Mouse (Mus musculus) kidney, embryonic 14.5 days (tissue): ENCODE measurements around the gene Kpna2. TPM values are rescaled to one million over a fixed set of nuclear protein-coding genes. Genes with fewer than 3 reads are reported as not detected.
"Not testable (repeated sequence)": the region's sequence is repeated elsewhere in the genome, so short reads cannot be mapped to it uniquely, and the experiment has no call there.

ENCODE experiments used
- ATAC-seq: fragments of 200-750 bp; cut with Nextera tagmentation; 2 replicates; pipeline ENCODE4 v1.8.0; 2017; ENCODE audit warnings: moderate number of reproducible peaks, mild to moderate bottlenecking, moderate TSS enrichment, moderate library complexity; ENCODE audit not compliant: low FRiP score, low TSS enrichment
- H3K27ac ChIP-seq: fragments of 300-500 bp; sonication (generic); 2 replicates; pipeline ENCODE4 v1.5.1; 2014; ENCODE audit warnings: low read depth, mild to moderate bottlenecking, low read length, moderate library complexity, mixed read lengths
- H3K27me3 ChIP-seq: fragments of 300-500 bp; sonication (generic); 2 replicates; pipeline ENCODE4 v1.6.1; 2014; ENCODE audit warnings: mild to moderate bottlenecking, low read length; ENCODE audit not compliant: control insufficient read depth, insufficient read depth
- H3K36me3 ChIP-seq: fragments of 300-500 bp; sonication (generic); 2 replicates; pipeline ENCODE4 v1.6.1; 2014; ENCODE audit warnings: low read length, mixed read lengths; ENCODE audit not compliant: control insufficient read depth, insufficient read depth
- H3K4me1 ChIP-seq: fragments of 300-500 bp; sonication (generic); 2 replicates; pipeline ENCODE4 v1.6.1; 2014; ENCODE audit warnings: low read length, mixed read lengths; ENCODE audit not compliant: control insufficient read depth, insufficient read depth
- H3K4me2 ChIP-seq: fragments of 300-500 bp; sonication (generic); replicated peaks from 2 replicates; pipeline ENCODE4 v1.6.1; 2014; ENCODE audit warnings: low read depth, mild to moderate bottlenecking, low read length
- H3K4me3 ChIP-seq: fragments of 300-500 bp; sonication (generic); 2 replicates; pipeline ENCODE4 v1.5.1; 2014; ENCODE audit warnings: mild to moderate bottlenecking, low read length
- H3K9ac ChIP-seq: fragments of 300-500 bp; sonication (generic); 2 replicates; pipeline ENCODE4 v1.6.1; 2014; ENCODE audit warnings: low read depth, mild to moderate bottlenecking, low read length, moderate library complexity
- H3K9me3 ChIP-seq: fragments of 300-500 bp; sonication (generic); 2 replicates; pipeline ENCODE4 v1.6.1; 2016; ENCODE audit warnings: low read length; ENCODE audit not compliant: control insufficient read depth
- WGBS: fragments of 180-500 bp; shearing (Covaris S2); extraction: QIAGEN DNeasy Blood & Tissue Kit; methylation state at CpG from one replicate; pipeline ENCODE4 v1.1.7; 2014; 5-methylcytosine and 5-hydroxymethylcytosine counted together
- polyA plus RNA-seq: library from polyadenylated mRNA; unstranded; fragments of >200 nt; fragmentation: Nextera tagmentation; extraction: Ambion mirVana; gene quantifications from 2 replicates; pipeline ENCODE4 v1.2.1, GENCODE M21; 2014

The Kpna2 gene
- polyA plus RNA-seq, 1 experiment from 2014 or later, result 460 TPM

GRCm38 (mm10) chr11:106998651-106999150 is 640 bp downstream of the Kpna2 start:
- Histone ChIP-seq H3K27ac (peak overlapping the region; percentile 79), H3K9me3 (no peaks in the 10 kb centered on the region), H3K27me3 (no peaks in the 10 kb centered on the region), H3K4me1 (peaks cover 4% of the 10 kb centered on the region; the same call in 1 of the 2 replicates), H3K4me2 (peak overlapping the region; percentile 47), H3K9ac (peak overlapping the region; percentile 96), H3K36me3 (peaks cover 36% of the 10 kb centered on the region), H3K4me3 (peak overlapping the region; percentile 91)
- WGBS, result under 1% methylated on average over 26 of the region's 26 CpGs
- ATAC-seq, result peak; percentile 24; the same call in 1 of the 2 replicates

- Histone ChIP-seq H3K27ac (no peak overlapping the region), H3K4me2 (peak overlapping the region; percentile 47), H3K36me3 (peaks cover 42% of the 10 kb centered on the region), H3K4me1 (peaks cover 4% of the 10 kb centered on the region; the same call in 1 of the 2 replicates), H3K9ac (peak overlapping the region; percentile 96), H3K9me3 (no peaks in the 10 kb centered on the region), H3K27me3 (no peaks in the 10 kb centered on the region), H3K4me3 (peak overlapping the region; percentile 91)
- no peak for ATAC-seq
- 18% methylated on average over 5 of the region's 5 CpGs for WGBS
Observed at GRCm38 (mm10) chr11:106997976-106998375, 1.4 kb downstream of the Kpna2 start.

DNA sequence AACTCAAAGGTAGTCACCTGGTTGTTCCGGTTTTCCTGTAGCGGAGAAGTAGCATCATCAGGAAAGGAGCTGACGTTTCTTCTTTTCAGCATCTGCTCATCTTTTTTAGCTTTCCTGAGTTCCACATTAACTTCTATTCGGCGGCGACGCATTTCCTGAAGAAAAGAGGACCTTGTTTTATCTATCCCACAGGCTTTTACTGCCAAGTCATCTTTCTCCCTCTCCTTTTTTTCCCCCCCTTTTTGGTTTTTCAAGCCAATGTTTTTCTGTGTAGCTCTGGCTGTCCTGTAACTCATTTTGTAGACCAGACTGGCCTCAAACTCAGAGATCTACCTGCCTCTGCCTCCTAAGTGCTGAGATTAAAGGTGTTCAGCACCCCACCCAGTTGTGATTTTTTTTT is 2.8 kb downstream of the Kpna2 start:
- H3K9ac ChIP-seq, ATAC-seq, H3K27me3 ChIP-seq, H3K27ac ChIP-seq, H3K4me1 ChIP-seq, H3K9me3 ChIP-seq: not testable (repeated sequence)
- WGBS, result 94% methylated on average over 7 of the region's 7 CpGs
- Histone ChIP-seq H3K4me2 (peak overlapping the region; percentile 47), H3K36me3 (peaks cover 57% of the 10 kb centered on the region), H3K4me3 (0 out of 2 replicates have a peak overlapping the region, but pooled peaks have one; percentile 91)

DNA sequence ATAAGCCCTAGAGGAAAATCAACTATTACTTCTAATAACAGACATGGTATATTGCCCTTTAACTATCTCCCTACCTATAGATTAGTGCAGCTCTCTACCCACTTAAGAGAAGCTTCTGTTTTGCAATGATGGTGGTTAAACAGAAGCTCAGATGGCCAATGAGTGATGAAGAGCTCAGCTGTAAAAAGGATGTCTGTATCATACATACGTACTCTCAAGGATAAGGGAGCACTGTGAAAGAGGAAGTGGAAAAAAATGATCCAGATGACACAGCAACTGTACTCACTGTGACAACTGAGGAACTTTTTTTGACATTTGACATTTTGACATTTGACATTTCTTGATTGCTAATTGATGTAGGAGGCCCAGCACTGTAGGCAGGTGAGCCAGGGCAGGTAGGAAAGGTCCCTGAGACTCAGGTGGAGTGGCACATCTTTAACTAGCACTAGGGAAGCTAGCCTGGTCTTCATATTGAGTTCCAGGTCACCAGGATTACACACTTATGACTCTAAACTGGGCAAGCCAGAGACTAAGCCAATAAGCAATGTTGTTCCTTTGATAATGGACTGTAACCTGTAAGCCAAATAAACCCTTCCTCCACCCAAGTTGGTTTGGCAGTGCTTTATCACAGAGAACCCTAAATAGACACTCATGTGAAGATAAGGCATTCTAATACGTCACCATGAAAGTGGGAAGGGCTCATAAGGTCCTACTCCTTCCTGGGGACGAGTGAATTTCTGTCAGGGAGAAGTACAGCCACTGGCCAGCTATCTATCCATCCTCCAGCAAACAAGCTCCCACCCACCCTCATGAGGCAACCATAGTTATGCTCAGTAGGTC is 4.9 kb downstream of the Kpna2 start:
- Histone ChIP-seq H3K9ac (no peak overlapping the region), H3K4me2 (no peak overlapping the region)

DNA sequence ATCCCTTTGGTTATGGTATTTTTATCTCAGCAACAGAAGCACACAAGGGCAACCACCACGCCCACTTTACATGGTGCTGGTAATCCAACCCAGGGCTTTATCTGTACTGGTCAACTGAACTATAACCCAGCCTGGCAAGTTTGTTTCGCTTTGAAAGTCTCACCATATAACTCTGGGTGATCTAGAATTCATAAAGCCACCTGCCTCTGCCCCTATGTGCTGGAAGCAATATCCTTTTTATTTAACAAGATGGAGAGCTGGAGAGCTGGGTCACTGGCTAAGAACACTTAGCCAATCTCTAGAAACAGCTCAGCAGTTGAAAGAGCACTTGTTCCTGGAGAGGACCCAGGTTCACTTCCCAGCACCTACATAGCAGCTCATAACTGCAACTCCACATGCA is 12.0 kb downstream of the Kpna2 start:
- Histone ChIP-seq H3K36me3 (peaks cover 53% of the 10 kb centered on the region), H3K9ac (no peak overlapping the region), H3K27ac (no peak overlapping the region), H3K9me3 (no peaks in the 10 kb centered on the region), H3K4me2 (no peak overlapping the region), H3K4me1 (no peaks in the 10 kb centered on the region), H3K4me3 (no peak overlapping the region), H3K27me3 (no peaks in the 10 kb centered on the region)
- 91% methylated on average over 2 of the region's 2 CpGs for WGBS
- ATAC-seq, result no peak

More for the DNA sequence above, 4.9 kb downstream of the Kpna2 start:
- no peak for ATAC-seq
- peaks cover 77% of the 10 kb centered on the region for H3K36me3 ChIP-seq
- no peak overlapping the region for H3K27ac ChIP-seq
- H3K27me3 ChIP-seq, result no peaks in the 10 kb centered on the region
- H3K4me1 ChIP-seq, result no peaks in the 10 kb centered on the region; the same call in 1 of the 2 replicates
- WGBS, result 83% methylated on average over 3 of the region's 3 CpGs
- no peaks in the 10 kb centered on the region for H3K9me3 ChIP-seq
- H3K4me3 ChIP-seq, result no peak overlapping the region

- H3K9me3 ChIP-seq, H3K4me1 ChIP-seq, H3K27ac ChIP-seq, ATAC-seq, H3K4me2 ChIP-seq, H3K9ac ChIP-seq, H3K27me3 ChIP-seq, H3K4me3 ChIP-seq: not testable (repeated sequence)
- WGBS, result 81% methylated on average over 8 of the region's 9 CpGs
- peaks cover 40% of the 10 kb centered on the region for H3K36me3 ChIP-seq
Observed at GRCm38 (mm10) chr11:106985979-106986604, 13.2 kb downstream of the Kpna2 start.

DNA sequence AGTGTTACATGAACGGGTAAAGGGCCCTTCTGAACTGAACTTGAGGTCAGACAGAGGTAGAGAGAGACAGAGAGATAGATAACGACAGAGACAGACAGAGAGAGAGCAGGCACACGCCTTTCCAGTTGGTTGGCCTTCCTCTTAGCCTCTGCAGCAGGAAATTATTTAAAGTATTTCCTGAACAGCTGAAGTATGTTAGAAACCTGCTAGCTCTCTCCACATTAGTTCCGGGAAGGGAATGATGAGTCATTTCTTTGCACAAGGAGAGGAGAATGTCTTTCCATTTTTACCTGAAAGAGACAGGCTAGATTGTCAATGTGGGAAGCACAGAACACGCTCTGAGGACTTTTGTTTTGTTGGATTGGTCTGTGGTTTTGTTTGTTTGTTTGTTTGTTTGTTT is 17.0 kb downstream of the Kpna2 start:
- Histone ChIP-seq H3K4me2 (no peak overlapping the region), H3K4me1 (no peaks in the 10 kb centered on the region), H3K4me3 (no peak overlapping the region), H3K27ac (peak overlapping the region; percentile 48; the same call in 1 of the 2 replicates), H3K36me3 (peaks cover 5% of the 10 kb centered on the region), H3K27me3 (no peaks in the 10 kb centered on the region), H3K9me3 (no peaks in the 10 kb centered on the region), H3K9ac (no peak overlapping the region)
- WGBS, result 33% methylated on average over 5 of the region's 5 CpGs
- no peak for ATAC-seq

GRCm38 (mm10) chr11:106981787-106982186 is 17.6 kb downstream of the Kpna2 start:
- H3K36me3 ChIP-seq, result no peaks in the 10 kb centered on the region; the same call in 1 of the 2 replicates
- 61% methylated on average over 1 of the region's 1 CpGs for WGBS
- no peak overlapping the region for H3K4me3 ChIP-seq
- H3K9ac ChIP-seq, result no peak overlapping the region
- H3K27me3 ChIP-seq, result no peaks in the 10 kb centered on the region
- H3K4me1 ChIP-seq, result no peaks in the 10 kb centered on the region
- ATAC-seq, result no peak
- no peaks in the 10 kb centered on the region for H3K9me3 ChIP-seq
- H3K4me2 ChIP-seq, result no peak overlapping the region
- H3K27ac ChIP-seq, result no peak overlapping the region

DNA sequence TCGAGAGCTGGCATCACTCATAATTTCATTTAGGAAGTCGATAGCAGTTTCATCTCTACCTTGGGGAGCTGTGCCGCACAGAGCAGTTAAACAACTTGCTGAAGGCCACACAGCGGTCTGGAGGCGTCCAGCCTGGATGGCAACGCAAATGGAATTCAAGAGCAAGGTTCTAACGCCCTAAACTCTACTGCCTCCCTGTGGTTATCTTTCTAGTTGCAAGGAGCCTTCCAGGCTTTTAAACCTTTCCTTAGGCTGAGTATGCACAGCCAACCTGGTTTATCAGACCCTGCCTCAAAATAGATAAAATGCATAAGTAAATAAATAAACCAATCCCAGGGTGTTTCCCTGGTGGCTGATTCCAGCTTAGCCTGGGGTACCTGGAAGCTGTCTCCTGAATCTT is 18.9 kb downstream of the Kpna2 start:
- Histone ChIP-seq H3K4me1 (no peaks in the 10 kb centered on the region), H3K4me2 (no peak overlapping the region), H3K36me3 (no peaks in the 10 kb centered on the region), H3K27me3 (no peaks in the 10 kb centered on the region), H3K9ac (no peak overlapping the region), H3K27ac (no peak overlapping the region), H3K9me3 (no peaks in the 10 kb centered on the region), H3K4me3 (no peak overlapping the region)
- peak; percentile 47; the same call in 1 of the 2 replicates for ATAC-seq
- WGBS, result 33% methylated on average over 7 of the region's 7 CpGs
